Mouse (Mus musculus) intestine, embryonic 16.5 days (tissue): ENCODE measurements around the gene Lipo1. TPM values are rescaled to one million over a fixed set of nuclear protein-coding genes. Genes with fewer than 3 reads are reported as not detected.
"Not testable (repeated sequence)": the region's sequence is repeated elsewhere in the genome, so short reads cannot be mapped to it uniquely, and the experiment has no call there.

Experiments
- ATAC-seq: fragments of 200-750 bp; cut with Nextera tagmentation; 2 replicates; pipeline ENCODE4 v1.8.0; 2017; ENCODE audit warnings: moderate TSS enrichment, moderate library complexity
- H3K27ac ChIP-seq: fragments of 300-500 bp; sonication (generic); 2 replicates; pipeline ENCODE4 v1.5.1; 2014; ENCODE audit warnings: mild to moderate bottlenecking, low read length
- H3K27me3 ChIP-seq: fragments of 300-500 bp; sonication (generic); replicated peaks from 2 replicates; pipeline ENCODE4 v1.6.1; 2014; ENCODE audit warnings: low read length, control low read depth, mixed read lengths; ENCODE audit not compliant: control insufficient read depth, insufficient read depth
- H3K36me3 ChIP-seq: fragments of 300-500 bp; sonication (generic); 2 replicates; pipeline ENCODE4 v1.6.1; 2014; ENCODE audit warnings: low read length, control low read depth; ENCODE audit not compliant: control insufficient read depth, insufficient read depth
- H3K4me1 ChIP-seq: fragments of 300-500 bp; sonication (generic); 2 replicates; pipeline ENCODE4 v1.6.1; 2014; ENCODE audit warnings: low read length, control low read depth, mixed read lengths; ENCODE audit not compliant: control insufficient read depth, insufficient read depth
- H3K4me2 ChIP-seq: fragments of 300-500 bp; sonication (generic); 2 replicates; pipeline ENCODE4 v1.6.1; 2014; ENCODE audit warnings: low read depth, low read length, control low read depth
- H3K4me3 ChIP-seq: fragments of 300-500 bp; sonication (generic); 2 replicates; pipeline ENCODE4 v1.5.1; 2014; ENCODE audit warnings: mild to moderate bottlenecking, low read length
- H3K9ac ChIP-seq: fragments of 300-500 bp; sonication (generic); 2 replicates; pipeline ENCODE4 v1.6.1; 2014; ENCODE audit warnings: low read depth, low read length
- H3K9me3 ChIP-seq: fragments of 300-500 bp; sonication (generic); 2 replicates; pipeline ENCODE4 v1.6.1; 2016; ENCODE audit warnings: low read length, control low read depth; ENCODE audit not compliant: control insufficient read depth
- WGBS: fragments of 180-500 bp; shearing (Covaris S2); extraction: QIAGEN DNeasy Blood & Tissue Kit; methylation state at CpG from one replicate; pipeline ENCODE4 v1.1.7; 2014; 5-methylcytosine and 5-hydroxymethylcytosine counted together
- polyA plus RNA-seq: library from polyadenylated mRNA; unstranded; fragments of >200 nt; fragmentation: Nextera tagmentation; extraction: Ambion mirVana; gene quantifications from 2 replicates; pipeline ENCODE4 v1.2.1, GENCODE M21; 2015

The Lipo1 gene
- polyA plus RNA-seq: not detected in 2 replicates

- not testable (repeated sequence) for H3K27ac ChIP-seq, H3K27me3 ChIP-seq, H3K4me1 ChIP-seq, H3K9ac ChIP-seq, H3K9me3 ChIP-seq, H3K4me3 ChIP-seq, H3K4me2 ChIP-seq, H3K36me3 ChIP-seq, ATAC-seq
These were observed at the start of gene Lipo1 for GRCm38 (mm10) chr19:33787359-33787758. Lipo1 (minus strand) TSS chr19:33787459.

- WGBS: 84% methylated on average over 12 of the region's 12 CpGs
- ATAC-seq: no peak
- no peaks in the 10 kb centered on the region for H3K27me3 ChIP-seq
- H3K36me3 ChIP-seq: no peaks in the 10 kb centered on the region
- no peaks in the 10 kb centered on the region for H3K4me1 ChIP-seq
- no peak overlapping the region for H3K27ac ChIP-seq
- no peak overlapping the region for H3K4me3 ChIP-seq
- H3K9ac ChIP-seq: no peak overlapping the region
- H3K4me2 ChIP-seq: no peak overlapping the region
- no peaks in the 10 kb centered on the region for H3K9me3 ChIP-seq
These were observed 532 bp downstream of the Lipo1 start for GRCm38 (mm10) chr19:33786576-33787277.

DNA sequence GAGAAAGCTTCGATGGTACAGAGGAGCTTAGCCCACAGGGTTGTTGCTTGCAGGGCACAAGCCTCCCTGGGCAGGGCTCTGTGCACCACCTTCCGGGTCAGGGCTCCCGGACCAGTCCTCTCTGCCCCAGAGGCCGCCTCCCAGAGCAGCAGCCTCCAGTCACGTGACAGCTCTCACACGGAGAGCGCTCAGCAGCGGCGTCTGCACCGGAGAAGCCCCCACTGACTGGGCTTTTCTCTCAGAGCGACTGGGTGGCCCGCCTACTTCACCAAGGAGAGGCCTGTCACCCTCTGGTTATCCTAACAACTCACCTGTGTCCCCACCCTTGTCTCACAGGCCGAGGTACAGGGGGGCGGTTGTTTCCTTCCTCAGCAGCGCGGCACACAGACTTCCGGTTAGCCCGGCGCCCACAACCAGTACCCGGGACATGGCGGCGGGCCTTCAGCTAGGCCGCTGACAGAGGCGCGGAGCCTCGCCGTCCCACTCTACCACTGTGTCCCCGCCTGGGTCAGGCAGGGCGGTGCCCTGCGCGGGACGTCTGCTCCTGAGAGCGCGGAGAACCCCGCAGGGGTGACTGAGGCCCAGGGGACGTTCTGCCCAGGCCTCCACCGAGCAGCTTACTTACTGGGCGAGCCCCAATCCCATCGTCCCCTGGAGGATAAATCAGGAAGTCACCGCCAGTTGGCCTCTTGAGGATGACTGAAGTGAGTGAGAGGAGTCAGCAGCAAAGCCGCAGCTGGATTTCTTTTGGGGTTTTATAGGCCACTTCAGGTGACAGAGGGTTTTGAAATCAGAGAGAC, 25.8 kb downstream of the Lipo1 start, which contains the start of gene Lipo3:
Gene Lipo3, minus strand, starts transcription at position 665 of the 800 bp plus-strand sequence.
- peak within 1 kb of the TSS; percentile 38 for H3K4me2 ChIP-seq
- H3K36me3 ChIP-seq, H3K4me1 ChIP-seq, H3K27ac ChIP-seq, H3K27me3 ChIP-seq, H3K9me3 ChIP-seq, H3K9ac ChIP-seq, H3K4me3 ChIP-seq: not testable (repeated sequence)
- WGBS: 50% methylated on average over 12 of the region's 41 CpGs
- peak; percentile 93 for ATAC-seq

- not testable (repeated sequence) for H3K9ac ChIP-seq, H3K4me3 ChIP-seq, H3K27me3 ChIP-seq, H3K36me3 ChIP-seq, H3K27ac ChIP-seq, H3K4me2 ChIP-seq, ATAC-seq, H3K4me1 ChIP-seq, H3K9me3 ChIP-seq
- 93% methylated on average over 1 of the region's 1 CpGs for WGBS
These were observed 36.0 kb downstream of the Lipo1 start, which contains the start of gene Lipo2 for GRCm38 (mm10) chr19:33751259-33751658. Lipo2 (minus strand) TSS chr19:33751359.

Other genes with a start within 250 kb of the Lipo1 start
- 0.06 TPM in 1 of 2 replicates, not detected in the other for gene Gm8978, start 162.2 kb downstream of the Lipo1 start, polyA plus RNA-seq
- 0.07 and 0.17 TPM in 2 replicates for gene Lipo2, start 36.1 kb downstream of the Lipo1 start, polyA plus RNA-seq
- gene Lipo3, start 25.5 kb downstream of the Lipo1 start, polyA plus RNA-seq: 14.9 and 17.4 TPM in 2 replicates
- gene Lipf, start 173.7 kb upstream of the Lipo1 start, polyA plus RNA-seq: 0.70 and 0.91 TPM in 2 replicates
- 0.06 TPM in 1 of 2 replicates, not detected in the other for gene Lipk, start 220.8 kb upstream of the Lipo1 start, polyA plus RNA-seq